Mouse (Mus musculus) cortical plate, adult 2 months (tissue): ENCODE measurements around the gene Trappc6a.

Experiments used
- CTCF ChIP-seq: fragments of 200-500 bp; IDR thresholded peaks from 2 replicates; pipeline ENCODE4 v1.5.1; 2011; ENCODE audit warnings: mild to moderate bottlenecking, control low read depth, low read length; ENCODE audit not compliant: insufficient read depth; ENCODE audit errors: extremely low read depth
- POLR2A ChIP-seq: fragments of 200-500 bp; IDR thresholded peaks from 2 replicates; pipeline ENCODE4 v1.6.1; 2011; ENCODE audit warnings: mild to moderate bottlenecking, low read length, control low read depth; ENCODE audit not compliant: insufficient read depth; ENCODE audit errors: extremely low read depth

DNA sequence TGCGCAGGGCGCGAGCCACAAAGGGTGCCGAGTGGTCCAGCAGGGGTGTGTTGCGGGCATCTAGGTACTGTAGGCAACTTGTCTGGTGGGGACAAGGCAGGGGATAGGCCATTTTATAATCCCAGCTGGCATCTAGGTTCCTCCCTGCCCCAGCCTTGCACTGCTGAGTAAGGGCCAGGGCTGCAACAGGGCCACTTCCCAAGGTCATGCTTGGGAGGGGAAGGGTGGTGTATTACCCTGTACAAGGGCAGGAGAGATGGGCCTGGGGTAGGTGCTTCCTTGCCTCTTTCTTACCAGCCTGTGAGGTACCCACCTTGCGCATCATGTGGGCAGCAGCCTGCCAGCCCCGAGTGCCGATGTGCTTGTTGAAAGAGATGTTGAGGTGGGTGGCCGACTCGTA, 26.5 kb downstream of the Trappc6a start:
- no peak for TF ChIP-seq POLR2A
- TF ChIP-seq CTCF = no peak
